Comparison of ENCODE assay signal across 16 mouse cellular contexts in the genomic region with DNA sequence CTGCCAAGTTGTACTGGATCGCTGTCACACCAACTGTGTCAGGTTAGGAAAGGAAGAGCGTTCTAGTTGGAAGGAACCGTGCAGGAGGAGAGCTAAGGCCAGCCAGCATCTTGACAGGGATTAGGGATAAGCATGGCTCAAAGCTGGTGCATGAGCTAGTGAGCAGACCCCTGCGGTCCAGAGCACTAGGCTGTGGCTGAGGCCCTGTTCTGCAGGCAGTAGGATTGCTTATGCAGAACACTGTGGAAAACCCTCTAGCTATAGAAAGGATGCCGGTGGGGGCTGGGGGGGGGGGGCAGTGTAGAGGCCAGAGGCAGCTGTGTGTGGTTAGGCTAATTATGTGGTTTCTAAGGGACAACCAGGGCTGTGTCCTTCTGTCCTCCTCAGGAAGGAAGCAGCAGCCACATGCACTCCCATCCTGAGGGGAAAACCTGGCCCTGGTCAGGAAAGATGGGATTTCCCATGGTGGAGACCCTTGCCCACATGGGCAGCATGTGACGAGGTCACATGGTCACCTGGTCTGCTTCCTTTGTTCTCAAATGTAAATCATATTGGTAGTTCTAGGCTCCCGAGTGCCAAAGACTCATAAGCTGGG. TPM values are rescaled to one million over a fixed set of nuclear protein-coding genes. Genes with fewer than 3 reads are reported as not detected.
A peak's percentile ranks its signal among the peaks of the same experiment; 100 is the strongest.
DNase-seq lines count a peak whose midpoint lies in the region; ATAC-seq and TF ChIP-seq lines count a peak whose summit lies in the region.
"Had no signal": no experiment of that assay in that cellular context is flagged by ENCODE, and none has a peak within 500 bp of the region (broad histone marks: within the 10 kb centered on the region; RNA-seq: fewer than 3 reads in every experiment).

No protein-coding gene starts in this region.

- DNase-seq in heart, adult 8-10 months (ENCODE audit: low spot score), result no peak
- DNase-seq in midbrain, postnatal 0 days (ENCODE audit: low spot score), result no peak
- DNase-seq in splenic B cell, adult 2 months (ENCODE audit: low read depth, low spot score), result peak; percentile 34
- DNase-seq in embryo, embryonic 10.5 days (ENCODE audit: low spot score), result no peak
- DNase-seq: adrenal gland, postnatal 36 days; heart, adult 18-20 months; heart, postnatal 14 days; lung, adult 18-20 months; thymus, postnatal 36 days had no signal

- H3K4me2 ChIP-seq in heart, embryonic 11.5 days, result no peak overlapping the region
- H3K4me2 ChIP-seq in midbrain, embryonic 12.5 days (replicated peaks), result no peak overlapping the region
- H3K4me2 ChIP-seq in midbrain, postnatal 0 days (ENCODE audit: low read depth, low read length, poor library complexity, severe bottlenecking), result no peak overlapping the region
- H3K4me2 ChIP-seq in embryonic facial prominence, embryonic 12.5 days (replicated peaks), result no peak overlapping the region
- H3K4me2 ChIP-seq: limb, embryonic 15.5 days had no signal

- TF ChIP-seq CTCF in midbrain, postnatal 0 days (IDR thresholded peaks at IDR 0.05), result no peak

- no peaks in the 10 kb centered on the region for H3K36me3 ChIP-seq in heart, embryonic 11.5 days (ENCODE audit: control insufficient read depth, insufficient read depth, low read length)
- no peaks in the 10 kb centered on the region for H3K36me3 ChIP-seq in midbrain, embryonic 12.5 days
- H3K36me3 ChIP-seq in midbrain, postnatal 0 days (ENCODE audit: insufficient read depth, low read length), result no peaks in the 10 kb centered on the region
- no peaks in the 10 kb centered on the region for H3K36me3 ChIP-seq in embryonic facial prominence, embryonic 12.5 days
- H3K36me3 ChIP-seq in splenic B cell, adult 2 months (ENCODE audit: control insufficient read depth, insufficient read depth, low read length, poor library complexity, severe bottlenecking), result no peaks in the 10 kb centered on the region
- H3K36me3 ChIP-seq: limb, embryonic 15.5 days had no signal

- no peaks in the 10 kb centered on the region for H3K9me3 ChIP-seq in heart, embryonic 11.5 days (replicated peaks; ENCODE audit: control insufficient read depth, low read length)
- no peaks in the 10 kb centered on the region for H3K9me3 ChIP-seq in midbrain, embryonic 12.5 days
- H3K9me3 ChIP-seq in midbrain, postnatal 0 days (ENCODE audit: low read length), result no peaks in the 10 kb centered on the region
- H3K9me3 ChIP-seq in embryonic facial prominence, embryonic 12.5 days, result no peaks in the 10 kb centered on the region
- H3K9me3 ChIP-seq: limb, embryonic 15.5 days had no signal

- WGBS in heart, embryonic 11.5 days (ENCODE audit: insufficient replicate concordance), result 58% methylated on average over 7 of the region's 7 CpGs
- WGBS in midbrain, embryonic 12.5 days, result 48% methylated on average over 7 of the region's 7 CpGs
- WGBS in midbrain, postnatal 0 days, result 41% methylated on average over 7 of the region's 7 CpGs
- WGBS in embryonic facial prominence, embryonic 12.5 days, result 47% methylated on average over 7 of the region's 7 CpGs

- H3K27me3 ChIP-seq in heart, embryonic 11.5 days (ENCODE audit: control insufficient read depth, insufficient read depth, low read length), result no peaks in the 10 kb centered on the region
- H3K27me3 ChIP-seq in midbrain, embryonic 12.5 days, result no peaks in the 10 kb centered on the region
- no peaks in the 10 kb centered on the region for H3K27me3 ChIP-seq in midbrain, postnatal 0 days (ENCODE audit: insufficient read depth, low read length)
- no peaks in the 10 kb centered on the region for H3K27me3 ChIP-seq in embryonic facial prominence, embryonic 12.5 days
- no peaks in the 10 kb centered on the region for H3K27me3 ChIP-seq in splenic B cell, adult 2 months (ENCODE audit: control insufficient read depth, insufficient read depth, low read length, poor library complexity, severe bottlenecking)
- H3K27me3 ChIP-seq: limb, embryonic 15.5 days had no signal

- no peak overlapping the region for H3K4me3 ChIP-seq in heart, embryonic 11.5 days (ENCODE audit: low read depth, low read length)
- no peak overlapping the region for H3K4me3 ChIP-seq in midbrain, embryonic 12.5 days
- H3K4me3 ChIP-seq in midbrain, postnatal 0 days (ENCODE audit: low read depth, low read length), result no peak overlapping the region
- no peak overlapping the region for H3K4me3 ChIP-seq in embryonic facial prominence, embryonic 12.5 days
- H3K4me3 ChIP-seq: limb, embryonic 15.5 days had no signal

- H3K27ac ChIP-seq in heart, embryonic 11.5 days (ENCODE audit: low read depth, low read length), result no peak overlapping the region
- H3K27ac ChIP-seq in midbrain, embryonic 12.5 days (replicated peaks), result peak overlapping the region; percentile 30; the same call in 1 of the 2 replicates
- no peak overlapping the region for H3K27ac ChIP-seq in midbrain, postnatal 0 days (ENCODE audit: low read depth, low read length)
- no peak overlapping the region for H3K27ac ChIP-seq in embryonic facial prominence, embryonic 12.5 days
- H3K27ac ChIP-seq: limb, embryonic 15.5 days; macrophage had no signal

- ATAC-seq in heart, embryonic 11.5 days (replicated peaks; ENCODE audit: insufficient number of reproducible peaks, low FRiP score, low TSS enrichment), result no peak
- ATAC-seq in midbrain, embryonic 12.5 days (ENCODE audit: low FRiP score, low read depth), result no peak
- no peak for ATAC-seq in midbrain, postnatal 0 days (ENCODE audit: low FRiP score)
- ATAC-seq in embryonic facial prominence, embryonic 12.5 days (ENCODE audit: insufficient number of reproducible peaks, insufficient read depth, low FRiP score, low TSS enrichment), result peak; percentile 50; the same call in 1 of the 2 replicates
- no peak for ATAC-seq in monocyte, adult 5-6 weeks (replicated peaks; ENCODE audit: insufficient number of reproducible peaks, low FRiP score, low TSS enrichment, poor library complexity, severe bottlenecking)
- ATAC-seq: forebrain, embryonic 14.5 days had no signal

- H3K4me1 ChIP-seq in heart, embryonic 11.5 days (ENCODE audit: control insufficient read depth, insufficient read depth, low read length), result no peaks in the 10 kb centered on the region
- H3K4me1 ChIP-seq in midbrain, embryonic 12.5 days, result peaks cover 7% of the 10 kb centered on the region; the same call in 1 of the 2 replicates
- no peaks in the 10 kb centered on the region for H3K4me1 ChIP-seq in midbrain, postnatal 0 days (ENCODE audit: insufficient read depth, low read length)
- no peaks in the 10 kb centered on the region; the same call in 1 of the 2 replicates for H3K4me1 ChIP-seq in embryonic facial prominence, embryonic 12.5 days
- H3K4me1 ChIP-seq: limb, embryonic 15.5 days had no signal

- H3K9ac ChIP-seq in heart, embryonic 11.5 days (ENCODE audit: low read depth, low read length), result 0 out of 2 replicates have a peak overlapping the region, but pooled peaks have one; percentile 7
- no peak overlapping the region for H3K9ac ChIP-seq in midbrain, embryonic 12.5 days (replicated peaks)
- H3K9ac ChIP-seq in midbrain, postnatal 0 days (replicated peaks; ENCODE audit: low read length, poor library complexity, severe bottlenecking), result no peak overlapping the region
- H3K9ac ChIP-seq in embryonic facial prominence, embryonic 12.5 days, result no peak overlapping the region
- H3K9ac ChIP-seq: limb, embryonic 15.5 days had no signal

RNA-seq across cellular contexts. Expression of a gene that starts 7.0 kb away (rescaled TPM):
- polyA plus RNA-seq in heart, embryonic 11.5 days (2014; fragmentation: Nextera tagmentation; extraction: Ambion mirVana), result 11.6 and 12.9 TPM in 2 replicates
- 10 to 100 TPM; 11.6 to 15.6 (median 13.4) TPM for total RNA-seq in heart, adult 8-10 months (2022)
- 35.4 and 37.1 TPM in 2 replicates for polyA plus RNA-seq in midbrain, embryonic 12.5 days (2016; fragmentation: Nextera tagmentation; extraction: Ambion mirVana)
- total RNA-seq in midbrain, postnatal 0 days (2014; rRNA removed), result 26.8 and 35.3 TPM in 2 replicates
- 14.5 and 17.6 TPM in 2 replicates for polyA plus RNA-seq in midbrain, postnatal 0 days (2015; fragmentation: Nextera tagmentation; extraction: Ambion mirVana)
- 13.3 and 15.4 TPM in 2 replicates for polyA plus RNA-seq in embryonic facial prominence, embryonic 12.5 days (2016; fragmentation: Nextera tagmentation; extraction: Ambion mirVana)
- total RNA-seq in monocyte, adult 5-6 weeks (2017), result 1.1 to 5.4 TPM (median 3.4 TPM) in 3 replicates

RNA-seq across cellular contexts. Expression of a gene that starts 11.3 kb away (rescaled TPM):
- 3.0 and 3.3 TPM in 2 replicates for polyA plus RNA-seq in heart, embryonic 11.5 days (2014; fragmentation: Nextera tagmentation; extraction: Ambion mirVana)
- 10 to 100 TPM in 2 of 4 experiments, 1 to 10 TPM in 2; 5.7 to 11.1 (median 9.9) TPM for total RNA-seq in heart, adult 8-10 months (2022)
- 0.97 and 1.2 TPM in 2 replicates for polyA plus RNA-seq in midbrain, embryonic 12.5 days (2016; fragmentation: Nextera tagmentation; extraction: Ambion mirVana)
- 4.0 and 5.4 TPM in 2 replicates for total RNA-seq in midbrain, postnatal 0 days (2014; rRNA removed)
- 0.93 and 1.2 TPM in 2 replicates for polyA plus RNA-seq in midbrain, postnatal 0 days (2015; fragmentation: Nextera tagmentation; extraction: Ambion mirVana)
- 1.8 and 1.9 TPM in 2 replicates for polyA plus RNA-seq in embryonic facial prominence, embryonic 12.5 days (2016; fragmentation: Nextera tagmentation; extraction: Ambion mirVana)
- 9.8 to 14.5 TPM (median 10.4 TPM) in 3 replicates for total RNA-seq in monocyte, adult 5-6 weeks (2017)

RNA-seq across cellular contexts. Expression of a gene that starts 49.8 kb away (rescaled TPM):
- polyA plus RNA-seq in heart, embryonic 11.5 days (2014; fragmentation: Nextera tagmentation; extraction: Ambion mirVana), result 11.1 and 14.0 TPM in 2 replicates
- 1 to 10 TPM in 1 of 4 experiments, under 1 TPM in 1, not detected in 2; 0.54 to 1.3 TPM for total RNA-seq in heart, adult 8-10 months (2022)
- 0.72 and 2.4 TPM in 2 replicates for polyA plus RNA-seq in midbrain, embryonic 12.5 days (2016; fragmentation: Nextera tagmentation; extraction: Ambion mirVana)
- 3.0 and 3.1 TPM in 2 replicates for total RNA-seq in midbrain, postnatal 0 days (2014; rRNA removed)
- polyA plus RNA-seq in midbrain, postnatal 0 days (2015; fragmentation: Nextera tagmentation; extraction: Ambion mirVana), result 8.0 and 8.5 TPM in 2 replicates
- polyA plus RNA-seq in embryonic facial prominence, embryonic 12.5 days (2016; fragmentation: Nextera tagmentation; extraction: Ambion mirVana), result 10.1 and 10.7 TPM in 2 replicates
- total RNA-seq in monocyte, adult 5-6 weeks (2017), result 0.57 TPM in 1 of 3 replicates, not detected in the others
- total RNA-seq: adrenal gland, postnatal 36 days had no signal
- polyA plus RNA-seq: macrophage had no signal
